ENCODE assay signal across 12 mouse cellular contexts in the genomic region with DNA sequence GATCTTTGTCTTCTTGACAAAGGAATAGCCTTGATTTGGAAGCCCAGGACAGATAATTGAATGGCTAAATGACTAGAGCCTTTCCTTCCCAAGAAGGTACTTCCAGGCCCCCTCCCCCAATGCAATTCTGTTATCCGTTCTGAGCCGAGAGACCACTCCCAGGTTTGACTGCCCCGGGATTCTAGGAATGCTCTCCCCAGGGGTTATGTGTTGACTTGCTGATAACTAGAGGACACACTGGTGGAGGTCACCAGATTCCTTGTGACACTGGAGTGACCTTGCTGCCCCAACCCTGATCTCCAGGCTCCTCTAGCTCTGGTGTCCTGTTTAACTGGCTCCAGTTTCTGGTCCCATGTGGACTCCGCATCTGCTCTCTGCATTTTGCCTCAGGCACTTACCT.
"Had no signal": no experiment of that assay in that cellular context is flagged by ENCODE, and none has a peak within 500 bp of the region (broad histone marks: within the 10 kb centered on the region; RNA-seq: fewer than 3 reads in every experiment).

No protein-coding gene starts in this region.

- H3K9me3 ChIP-seq: limb, embryonic 12.5 days; liver, embryonic 13.5 days; megakaryocyte, embryonic 14.5 days; midbrain, embryonic 12.5 days had no signal

- DNase-seq: kidney, adult 2 months; kidney, postnatal 25 days; layer of hippocampus, adult 9-11 months; layer of hippocampus, postnatal 36 days; liver; liver, embryonic 13.5 days; liver, postnatal 0 days; right cerebral cortex, postnatal 14 days; thymus, postnatal 4 days had no signal

- H3K27me3 ChIP-seq: limb, embryonic 12.5 days; liver, embryonic 13.5 days; megakaryocyte, embryonic 14.5 days had no signal

- H3K4me3 ChIP-seq: limb, embryonic 12.5 days; liver, embryonic 13.5 days; megakaryocyte, embryonic 14.5 days; midbrain, embryonic 12.5 days had no signal
